Mouse (Mus musculus) heart, adult 9 months (tissue): ENCODE results near the gene Cxcl16.

Experiments
- DNase-seq, 2 experiments: peaks; one replicate each; pipeline ENCODE4 v3.0.0; 2022; ENCODE audit warnings: low spot score in 2 of 2

The Cxcl16 gene

GRCm38 (mm10) chr11:70412591-70412990, 47.2 kb downstream of the Cxcl16 start:
- DNase-seq, result no peak

DNA sequence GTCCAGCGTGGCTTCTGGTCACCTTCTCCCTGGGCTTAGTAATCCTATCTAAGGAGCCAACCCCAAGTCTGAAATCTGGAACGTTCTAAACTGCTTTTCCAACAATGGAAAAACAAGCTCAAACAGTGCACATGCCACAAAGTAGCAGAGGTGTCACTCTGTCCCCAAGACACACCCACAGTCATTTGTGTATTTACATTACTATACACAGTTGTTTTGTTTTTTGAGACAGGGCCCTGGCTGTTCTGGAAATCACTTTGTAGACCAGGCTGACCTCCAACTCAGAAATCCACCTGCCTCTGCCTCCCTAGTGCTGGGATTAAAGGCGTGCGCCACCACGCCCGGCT, 49.5 kb downstream of the Cxcl16 start:
- no peak for DNase-seq

GRCm38 (mm10) chr11:70409594-70410296, 50.0 kb downstream of the Cxcl16 start, which contains the start of gene Pelp1:
Pelp1 (minus strand) TSS chr11:70410031.
- peak; percentile 83 to 85 for DNase-seq
